Mouse (Mus musculus): Measurements from ENCODE around the gene Plcxd1.
A peak's percentile ranks its signal among the peaks of the same experiment; 100 is the strongest.
"Not testable (repeated sequence)": the region's sequence is repeated elsewhere in the genome, so short reads cannot be mapped to it uniquely, and the experiment has no call there.

Gene Plcxd1

GRCm38 (mm10) chr5:110099656-110100580 lies at the start of gene Plcxd1:
Gene Plcxd1 (plus strand): TSS chr5:110099969.
- peak; percentile 66 for DNase-seq (ENCODE audit: low read depth, low spot score)

DNA sequence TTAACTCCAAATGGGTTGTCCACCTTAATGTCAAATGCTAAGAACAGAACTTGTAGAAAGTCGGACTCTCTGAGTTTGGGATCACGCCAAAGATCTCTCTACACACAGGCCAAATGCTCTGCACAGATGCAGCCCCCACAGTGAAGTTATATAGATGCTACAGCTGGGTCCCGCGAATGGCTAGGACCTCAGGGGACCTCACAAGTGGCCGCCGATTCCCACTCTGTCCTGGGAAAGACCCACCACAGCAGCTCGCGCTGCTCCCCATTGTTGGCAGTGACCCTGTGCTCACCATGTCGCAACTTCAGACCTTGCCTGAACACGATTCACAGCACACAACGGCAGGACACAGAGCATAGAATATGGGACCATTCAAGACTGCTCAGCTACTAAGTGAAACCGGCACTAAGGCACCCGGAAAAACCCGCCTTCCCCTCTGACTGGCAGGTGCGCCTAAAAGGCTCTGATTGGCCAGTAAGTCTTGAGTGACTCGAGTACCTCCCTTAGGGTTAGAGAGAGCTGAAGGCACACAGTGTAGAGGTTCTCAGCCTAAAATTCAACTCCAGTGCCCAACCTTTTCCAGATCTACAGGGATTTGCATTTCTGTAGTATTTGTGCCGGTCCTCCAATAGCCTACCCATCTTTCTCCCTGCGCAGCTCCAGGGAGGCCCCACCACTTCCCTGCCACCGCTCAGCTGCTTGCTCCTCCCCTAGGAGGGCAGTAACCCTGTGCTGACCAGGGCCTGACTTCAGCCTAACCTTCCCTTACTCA lies 41.9 kb upstream of the Plcxd1 start:
- peak; percentile 91 for DNase-seq (ENCODE audit: low read depth, low spot score)

DNA sequence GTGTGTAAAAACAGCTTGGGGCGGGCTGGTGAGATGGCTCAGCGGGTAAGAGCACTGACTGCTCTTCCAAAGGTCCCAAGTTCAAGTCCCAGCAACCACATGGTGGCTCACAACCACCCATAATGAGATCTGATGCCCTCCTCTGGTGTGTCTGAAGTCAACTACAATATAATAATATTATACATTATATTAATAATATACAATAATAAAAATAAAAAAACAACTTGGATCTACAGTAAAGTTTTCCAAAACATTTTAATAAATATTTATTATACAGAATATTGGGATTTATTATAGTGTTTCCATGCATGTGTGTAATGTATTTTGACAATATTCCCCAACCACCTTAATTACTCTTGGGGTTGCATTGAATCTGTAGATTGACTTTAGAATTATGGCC lies 27.4 kb upstream of the Plcxd1 start, which contains the start of gene Gm17655:
Gm17655 (minus strand) TSS at position 101 of the 400 bp plus-strand sequence.
- not testable (repeated sequence) for DNase-seq (ENCODE audit: low read depth, low spot score)

GRCm38 (mm10) chr5:110082961-110083360 lies 16.8 kb upstream of the Plcxd1 start:
- peak; percentile 91 for DNase-seq (ENCODE audit: low read depth, low spot score)

- peak; percentile 92 for DNase-seq (ENCODE audit: low read depth, low spot score)
Observed at GRCm38 (mm10) chr5:110086161-110086866, 13.5 kb upstream of the Plcxd1 start.

DNA sequence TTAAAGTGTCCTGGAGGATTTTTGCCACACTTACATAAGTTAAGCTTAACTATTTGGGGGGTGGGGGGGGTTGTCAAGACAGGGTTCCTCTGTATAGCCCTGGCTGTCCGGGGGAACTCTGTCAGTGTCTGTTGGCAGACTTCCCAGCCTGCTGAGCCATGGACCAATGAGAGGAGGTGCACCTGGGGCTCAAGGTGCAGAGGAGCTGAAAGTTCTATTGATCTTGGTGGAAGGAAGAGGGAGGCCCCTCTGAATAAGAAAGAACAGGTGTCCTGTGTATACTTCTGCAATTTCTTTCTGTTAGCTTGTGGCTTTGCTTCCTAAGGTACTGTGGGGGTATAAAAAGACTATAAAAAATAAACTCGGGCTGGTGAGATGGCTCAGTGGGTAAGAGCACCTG lies 8.2 kb upstream of the Plcxd1 start:
- no peak for DNase-seq (ENCODE audit: low read depth, low spot score)

DNA sequence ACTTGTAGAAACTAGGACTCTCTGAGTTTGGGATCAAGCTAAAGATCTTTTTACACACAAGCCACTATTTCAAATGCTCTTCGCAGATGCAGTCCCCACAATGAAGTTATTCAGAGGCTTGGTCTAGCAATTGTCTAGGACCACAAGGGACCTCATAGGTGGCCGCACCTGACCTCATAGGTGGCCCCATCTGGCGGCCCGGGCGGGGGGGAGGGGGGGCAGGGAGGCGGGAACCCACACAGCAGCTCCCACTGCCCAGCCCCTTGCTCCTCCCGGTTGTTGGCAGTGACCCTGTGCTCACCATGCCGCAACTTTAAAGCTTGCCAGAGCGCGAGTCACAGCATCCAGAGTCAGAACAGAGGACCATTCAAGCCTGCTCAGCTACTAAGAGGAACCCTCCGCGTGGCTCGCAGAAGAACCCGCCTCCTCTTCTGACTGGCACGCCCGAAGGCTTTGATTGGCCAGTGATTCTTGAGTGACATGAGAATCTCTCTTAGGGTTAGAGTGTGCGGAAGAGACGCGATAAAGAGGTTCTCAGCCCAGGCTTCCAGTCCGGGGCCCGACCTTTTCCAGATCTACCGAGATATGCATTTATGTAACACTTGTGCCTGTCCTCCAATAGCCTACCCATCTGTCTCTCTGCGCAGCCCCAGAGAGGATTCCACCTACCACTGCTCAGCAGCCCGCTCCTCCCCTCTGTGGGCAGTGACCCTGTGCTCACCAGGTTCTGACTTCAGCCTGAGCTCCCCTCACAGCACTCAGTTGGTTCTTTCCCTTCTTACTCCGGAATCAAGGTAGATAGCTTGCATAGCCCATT lies 5.5 kb upstream of the Plcxd1 start, which contains the start of gene Gm35315:
Gm35315 (minus strand) TSS at position 391 of the 817 bp plus-strand sequence.
- peak; percentile 95 for DNase-seq (ENCODE audit: low read depth, low spot score)

- no peak for DNase-seq (ENCODE audit: low read depth, low spot score)
Observed at GRCm38 (mm10) chr5:110094847-110095213, 4.9 kb upstream of the Plcxd1 start.

DNA sequence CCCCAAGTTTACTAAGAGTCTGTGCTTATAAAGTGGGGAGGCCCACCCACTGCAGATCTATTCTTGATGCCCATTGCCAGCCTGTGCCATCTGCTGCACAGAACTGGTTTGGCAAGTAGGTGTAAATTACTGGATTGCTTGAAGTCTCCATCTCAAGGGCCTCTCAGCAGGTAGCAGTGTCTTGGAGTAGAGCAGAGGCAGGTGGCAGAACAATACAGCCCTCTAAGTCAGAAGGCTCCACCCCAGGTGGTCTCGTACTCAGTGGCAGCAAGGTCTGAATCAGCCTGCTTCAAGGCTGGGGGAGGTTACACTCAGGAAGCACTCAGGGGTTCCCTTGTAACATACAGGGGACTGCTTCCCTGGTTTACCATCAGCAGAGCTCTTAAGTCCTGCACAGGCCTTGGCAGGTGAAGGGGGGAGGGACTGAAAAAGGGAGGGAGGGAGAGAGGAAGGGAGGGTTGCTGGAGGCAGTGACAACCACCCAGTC lies 735 bp upstream of the Plcxd1 start:
- peak; percentile 91 for DNase-seq (ENCODE audit: low read depth, low spot score)

DNA sequence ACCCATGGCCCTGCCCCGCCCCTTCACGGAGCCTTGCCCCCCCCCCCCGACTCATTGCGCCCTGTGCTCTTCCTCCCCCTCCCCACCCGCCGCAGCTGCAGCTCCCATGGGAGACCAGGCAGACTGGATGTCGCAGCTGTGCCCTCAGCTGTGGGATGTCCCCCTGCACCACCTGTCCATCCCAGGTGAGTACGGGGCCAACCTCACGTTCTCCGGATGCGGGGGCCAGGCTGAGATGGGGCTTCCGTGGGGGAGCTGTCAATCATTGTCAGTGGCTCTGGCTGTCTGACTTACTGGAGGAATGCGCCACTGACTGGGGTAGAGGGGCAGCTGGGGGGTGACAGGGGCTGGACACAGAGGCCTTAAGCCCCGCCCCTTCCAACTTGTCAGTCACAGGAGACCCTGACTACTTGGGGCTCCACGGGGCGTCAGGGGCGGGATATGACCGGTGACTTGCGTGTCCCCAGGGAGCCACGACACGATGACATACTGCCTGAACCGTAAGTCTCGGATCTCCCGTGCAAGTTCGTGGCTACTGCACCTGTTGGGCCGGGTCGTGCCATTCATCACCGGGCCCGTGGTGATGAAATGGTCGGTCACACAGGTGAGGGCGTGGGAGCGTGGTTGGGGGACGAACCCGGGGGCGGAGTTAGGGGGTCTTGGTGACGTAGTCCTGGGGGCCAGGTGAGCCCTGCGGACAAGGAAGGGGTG lies 1.3 kb downstream of the Plcxd1 start:
- peak; percentile 37 for DNase-seq (ENCODE audit: low read depth, low spot score)

DNA sequence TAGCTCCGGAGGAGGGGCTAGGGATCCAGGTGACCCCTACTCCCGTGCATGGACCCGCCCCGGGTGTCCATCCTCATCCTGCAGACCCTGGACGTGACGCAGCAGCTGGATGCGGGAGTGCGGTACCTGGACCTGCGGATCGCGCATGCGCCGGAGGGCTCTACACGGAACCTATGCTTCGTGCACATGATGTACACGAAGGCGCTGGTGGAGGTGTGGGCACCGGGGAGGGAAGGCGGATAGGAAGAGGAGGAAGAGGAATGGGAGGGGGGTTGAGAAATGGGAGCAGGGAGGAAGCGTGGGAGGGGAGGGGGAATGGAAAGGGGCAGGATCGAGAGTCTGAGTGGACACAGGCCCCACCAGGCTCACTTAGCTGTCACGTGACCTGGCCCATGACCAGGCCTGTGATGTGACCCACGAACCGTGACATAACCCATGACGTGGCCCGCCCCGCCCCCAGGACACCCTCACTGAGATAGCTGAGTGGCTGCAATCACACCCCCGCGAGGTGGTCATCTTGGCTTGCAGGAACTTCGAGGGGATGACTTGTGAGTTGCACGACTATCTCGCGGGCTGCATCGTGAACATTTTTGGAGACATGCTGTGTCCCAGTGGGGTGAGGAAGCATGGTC lies 2.1 kb downstream of the Plcxd1 start:
- DNase-seq (ENCODE audit: low read depth, low spot score): peak; percentile 46

DNA sequence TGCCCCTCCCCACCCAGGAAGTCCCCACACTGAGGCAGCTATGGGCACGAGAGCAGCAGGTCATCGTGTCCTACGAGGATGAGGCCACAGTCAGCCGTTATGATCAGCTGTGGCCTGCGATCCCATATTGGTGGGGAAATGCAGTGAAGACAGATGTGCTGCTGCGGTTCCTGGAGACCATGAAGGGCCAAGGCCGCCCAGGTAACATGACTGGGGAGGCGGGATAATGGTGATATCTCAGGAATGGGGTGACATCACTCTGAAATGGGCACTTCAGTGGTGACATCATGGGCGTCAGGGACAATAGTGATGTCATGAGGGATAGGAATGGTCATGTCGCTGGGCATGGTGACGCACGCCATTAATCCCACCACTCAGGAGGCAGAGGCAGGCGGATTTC lies 2.7 kb downstream of the Plcxd1 start:
- peak; percentile 27 for DNase-seq (ENCODE audit: low read depth, low spot score)

- no peak for DNase-seq (ENCODE audit: low read depth, low spot score)
Observed at GRCm38 (mm10) chr5:110102853-110103625, 3.3 kb downstream of the Plcxd1 start.

- peak; percentile 50 for DNase-seq (ENCODE audit: low read depth, low spot score)
Observed at GRCm38 (mm10) chr5:110103901-110104615, 4.3 kb downstream of the Plcxd1 start.

- peak; percentile 62 for DNase-seq (ENCODE audit: low read depth, low spot score)
Observed at GRCm38 (mm10) chr5:110104616-110105380, 5.0 kb downstream of the Plcxd1 start.

DNA sequence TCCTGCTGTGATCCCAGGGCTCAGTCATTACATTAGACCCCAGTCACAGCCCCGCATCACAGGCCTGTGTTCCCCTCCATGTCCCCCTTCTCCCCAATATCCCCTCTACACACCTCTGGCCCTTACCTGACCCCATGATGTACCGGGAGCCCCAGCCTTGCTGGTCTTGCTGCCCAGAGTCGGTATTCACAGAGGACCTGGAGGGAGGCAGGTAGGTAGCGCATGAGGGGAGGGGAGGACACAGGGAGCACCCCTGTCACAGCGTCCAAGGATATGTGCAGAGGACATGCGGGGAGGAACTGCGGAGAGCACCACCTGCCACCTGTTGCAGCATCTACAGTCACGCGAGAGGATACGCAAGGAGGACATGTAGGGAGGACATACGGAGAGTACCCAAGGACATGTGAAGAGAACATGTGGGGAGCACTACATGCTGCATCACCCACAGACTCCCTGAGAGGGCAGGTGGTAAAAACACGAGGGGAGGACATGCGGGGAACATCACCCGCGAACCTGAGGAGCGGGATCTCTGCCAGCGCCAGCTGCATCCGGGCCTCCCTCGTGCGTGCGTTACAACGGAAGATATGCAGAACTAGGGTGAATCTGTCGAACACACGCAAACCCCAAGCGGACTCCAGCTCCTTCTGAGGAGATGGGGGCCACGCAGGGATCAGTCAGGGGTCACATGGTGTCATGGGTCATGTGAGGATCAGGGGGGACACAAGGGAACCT lies 6.5 kb downstream of the Plcxd1 start:
- DNase-seq (ENCODE audit: low read depth, low spot score): no peak

Data from ZHBTc4 (cell line).